Mouse (Mus musculus) bone marrow macrophage, adult 2 months (primary cell): ENCODE data around the gene Gba.

Experiments
- CTCF ChIP-seq: IDR thresholded peaks from 2 replicates; pipeline ENCODE4 v1.5.1; 2012; ENCODE audit warnings: low read depth, mild to moderate bottlenecking, low read length, moderate library complexity
- POLR2A ChIP-seq: IDR thresholded peaks from 2 replicates; pipeline ENCODE4 v1.6.1; 2012; ENCODE audit warnings: mild to moderate bottlenecking, low read depth, low read length, borderline replicate concordance

- no peak for TF ChIP-seq CTCF
- TF ChIP-seq POLR2A = no peak
These were observed 53.4 kb downstream of the Gba start for GRCm38 (mm10) chr3:89256177-89256576.
